Mouse (Mus musculus) CH12.LX (cell line): ENCODE data around the gene Rgs3. TPM values are rescaled to one million over a fixed set of nuclear protein-coding genes. Genes with fewer than 3 reads are reported as not detected.

Experiments used
- DNase-seq: peaks from one replicate; pipeline ENCODE4 v3.0.0-alpha.2; 2013; ENCODE audit errors: extremely low read depth
- H3K27ac ChIP-seq: 2 replicates; pipeline ENCODE4 v1.5.1; 2012; ENCODE audit warnings: low read depth, mild to moderate bottlenecking, control low read depth, moderate library complexity; ENCODE audit not compliant: insufficient read depth
- H3K27me3 ChIP-seq: replicated peaks from 2 replicates; pipeline ENCODE3; 2012; ENCODE audit warnings: inconsistent platforms
- H3K36me3 ChIP-seq, 2 experiments: replicated peaks in 1 of 2; 2 replicates each; pipeline versions ENCODE3 to v1.6.1; 2012; ENCODE audit warnings: inconsistent platforms in 1 of 2, low read length in 1 of 2, mild to moderate bottlenecking in 1 of 2, mixed read lengths in 1 of 2, moderate library complexity in 1 of 2; ENCODE audit not compliant: control insufficient read depth in 1 of 2, insufficient read depth in 1 of 2
- H3K4me1 ChIP-seq, 2 experiments: 2 replicates each; pipeline ENCODE4 v1.6.1; 2012; ENCODE audit warnings: inconsistent platforms in 1 of 2, moderate library complexity in 1 of 2; ENCODE audit not compliant: insufficient read depth in 2 of 2, control insufficient read depth in 1 of 2
- H3K4me2 ChIP-seq: 2 replicates; pipeline ENCODE4 v1.6.1; 2012; ENCODE audit warnings: low read depth, mild to moderate bottlenecking, control low read depth; ENCODE audit not compliant: poor library complexity, insufficient read depth, severe bottlenecking
- H3K4me3 ChIP-seq, 3 experiments: fragments of 150-350 bp in 1 of 3; sonication (generic) in 1 of 3; replicated peaks in 1 of 3; 2 replicates each; pipeline versions ENCODE3 to v1.5.1; 2011 to 2012; ENCODE audit warnings: low read depth in 2 of 3, low read length in 2 of 3, mild to moderate bottlenecking in 2 of 3, moderate library complexity in 2 of 3, control low read depth in 1 of 3, improper control_type of control experiment in 1 of 3, inconsistent platforms in 1 of 3, mixed read lengths in 1 of 3; ENCODE audit not compliant: poor library complexity in 1 of 3
- H3K79me2 ChIP-seq: replicated peaks from 2 replicates; pipeline ENCODE4 v1.6.1; 2012; ENCODE audit warnings: mild to moderate bottlenecking, moderate library complexity; ENCODE audit not compliant: control insufficient read depth, poor library complexity, insufficient read depth, severe bottlenecking; ENCODE audit errors: extremely low read depth
- H3K9ac ChIP-seq: 2 replicates; pipeline ENCODE4 v1.6.1; 2012; ENCODE audit warnings: low read depth, mild to moderate bottlenecking, control low read depth, moderate library complexity; ENCODE audit not compliant: insufficient read depth
- H3K9me3 ChIP-seq: replicated peaks from 2 replicates; pipeline ENCODE3; 2012; ENCODE audit warnings: low read length, inconsistent platforms, mixed read lengths
- BHLHE40 ChIP-seq: IDR thresholded peaks from 2 replicates; pipeline ENCODE4 v1.6.1; 2011; ENCODE audit warnings: mild to moderate bottlenecking, low read depth, low read length, improper control_type of control experiment
- CTCF ChIP-seq, 2 experiments: IDR thresholded peaks in 1 of 2; conservative IDR thresholded peaks in 1 of 2; 2 replicates each; pipeline ENCODE4 v1.5.1; 2011 to 2012; ENCODE audit warnings: low read depth in 2 of 2, low read length in 2 of 2, improper control_type of control experiment in 1 of 2, inconsistent platforms in 1 of 2, mild to moderate bottlenecking in 1 of 2, moderate library complexity in 1 of 2
- ELF1 ChIP-seq: IDR thresholded peaks from 2 replicates; pipeline ENCODE4 v1.6.1; 2014; ENCODE audit warnings: low read depth, mild to moderate bottlenecking, inconsistent platforms, low read length, improper control_type of control experiment
- EP300 ChIP-seq: IDR thresholded peaks from 2 replicates; pipeline ENCODE4 v1.6.1; 2011; ENCODE audit warnings: low read length, improper control_type of control experiment
- ETS1 ChIP-seq: conservative IDR thresholded peaks from 2 replicates; pipeline ENCODE4 v1.6.1; 2012; ENCODE audit warnings: low read depth, mild to moderate bottlenecking, inconsistent platforms, low read length, improper control_type of control experiment, moderate library complexity
- HCFC1 ChIP-seq: IDR thresholded peaks from 2 replicates; pipeline ENCODE4 v1.6.1; 2012; ENCODE audit warnings: low read depth, mild to moderate bottlenecking, inconsistent platforms, low read length, improper control_type of control experiment
- IRF4 ChIP-seq: IDR thresholded peaks from 2 replicates; pipeline ENCODE4 v1.6.1; 2014; ENCODE audit warnings: low read depth, mild to moderate bottlenecking, inconsistent platforms, low read length, improper control_type of control experiment
- JUN ChIP-seq: IDR thresholded peaks from 2 replicates; pipeline ENCODE4 v1.6.1; 2011; ENCODE audit warnings: low read depth, mild to moderate bottlenecking, low read length, improper control_type of control experiment, moderate library complexity; ENCODE audit not compliant: insufficient read depth
- JUND ChIP-seq: conservative IDR thresholded peaks from 2 replicates; pipeline ENCODE4 v1.6.1; 2011; ENCODE audit warnings: low read depth, low read length, improper control_type of control experiment
- MAFK ChIP-seq: IDR thresholded peaks from 2 replicates; pipeline ENCODE4 v1.6.1; 2011; ENCODE audit warnings: low read length, improper control_type of control experiment; ENCODE audit not compliant: insufficient replicate concordance
- MEF2A ChIP-seq: IDR thresholded peaks from 2 replicates; pipeline ENCODE4 v1.6.1; 2014; ENCODE audit warnings: low read depth, mild to moderate bottlenecking, inconsistent platforms, low read length, improper control_type of control experiment, borderline replicate concordance
- MXI1 ChIP-seq: IDR thresholded peaks from 2 replicates; pipeline ENCODE4 v1.6.1; 2011; ENCODE audit warnings: mild to moderate bottlenecking, low read depth, low read length, improper control_type of control experiment
- MYC ChIP-seq: IDR thresholded peaks from 2 replicates; pipeline ENCODE4 v1.6.1; 2011; ENCODE audit warnings: low read depth, mild to moderate bottlenecking, improper control_type of control experiment, low read length
- NRF1 ChIP-seq: IDR thresholded peaks from 2 replicates; pipeline ENCODE4 v1.6.1; 2014; ENCODE audit warnings: low read depth, mild to moderate bottlenecking, inconsistent platforms, low read length, improper control_type of control experiment, moderate library complexity
- PAX5 ChIP-seq: IDR thresholded peaks from 2 replicates; pipeline ENCODE4 v1.6.1; 2012; ENCODE audit warnings: low read length, inconsistent platforms, mixed read lengths
- POLR2A ChIP-seq: IDR thresholded peaks from 2 replicates; pipeline ENCODE4 v1.6.1; 2011; ENCODE audit warnings: low read depth, mild to moderate bottlenecking, improper control_type of control experiment, low read length
- POLR2AphosphoS2 ChIP-seq: IDR thresholded peaks from 2 replicates; pipeline ENCODE4 v1.6.1; 2011; ENCODE audit warnings: low read depth, low read length, improper control_type of control experiment
- RCOR1 ChIP-seq: conservative IDR thresholded peaks from 2 replicates; pipeline ENCODE4 v1.6.1; 2012; ENCODE audit warnings: low read depth, mild to moderate bottlenecking, inconsistent platforms, low read length, improper control_type of control experiment
- TBP ChIP-seq: conservative IDR thresholded peaks from 2 replicates; pipeline ENCODE4 v1.6.1; 2011; ENCODE audit warnings: low read depth, low read length, improper control_type of control experiment
- TCF12 ChIP-seq: IDR thresholded peaks from 2 replicates; pipeline ENCODE4 v1.6.1; 2014; ENCODE audit warnings: low read depth, mild to moderate bottlenecking, inconsistent platforms, low read length, improper control_type of control experiment
- USF1 ChIP-seq: IDR thresholded peaks from 2 replicates; pipeline ENCODE4 v1.6.1; 2014; ENCODE audit warnings: low read depth, mild to moderate bottlenecking, inconsistent platforms, low read length, improper control_type of control experiment
- ZKSCAN1 ChIP-seq: IDR thresholded peaks from 2 replicates; pipeline ENCODE4 v1.6.1; 2012; ENCODE audit warnings: low read depth, inconsistent platforms, low read length, improper control_type of control experiment, borderline replicate concordance
- ZMIZ1 ChIP-seq: IDR thresholded peaks from 2 replicates; pipeline ENCODE4 v1.6.1; 2012; ENCODE audit warnings: low read depth, mild to moderate bottlenecking, inconsistent platforms, low read length, improper control_type of control experiment
- ZNF384 ChIP-seq: IDR thresholded peaks from 2 replicates; pipeline ENCODE4 v1.6.1; 2012; ENCODE audit warnings: low read depth, low read length, improper control_type of control experiment, inconsistent platforms
- dilution Hi-C: fragments of 300-500 bp; cut with MboI; formaldehyde crosslinking; loops from 2 replicates; pipeline ENCODE4 v1.14.3; 2020; ENCODE audit warnings: low sequenced_read_pairs; ENCODE audit not compliant: extremely low pct_unique_long_range_greater_than_20kb, extremely low pct_ligation_motif_present
- in situ Hi-C: fragments of 300-500 bp; cut with MboI; formaldehyde crosslinking; loops from 3 replicates; pipeline ENCODE4 v1.14.3; 2019; ENCODE audit warnings: low sequenced_read_pairs, low pct_ligation_motif_present, low pct_unique_long_range_greater_than_20kb, mixed read lengths
- polyA plus RNA-seq: library from polyadenylated mRNA; unstranded; fragments of >175 nt; gene quantifications from 2 replicates; pipeline ENCODE4 v1.2.1, GENCODE M21; 2012; ENCODE audit warnings: low read depth; ENCODE audit not compliant: insufficient read length
- total RNA-seq, 2 experiments: library from RNA; depleted of rRNA; stranded (reverse); fragments of 300-350 nt in 1 of 2; fragments of >200 nt in 1 of 2; gene quantifications; 2 replicates each; pipeline ENCODE4 v1.2.3; 2012 to 2014

The Rgs3 gene
- total and polyA plus RNA-seq, 3 experiments, result 3.3 to 6.0 (median 3.5) TPM

DNA sequence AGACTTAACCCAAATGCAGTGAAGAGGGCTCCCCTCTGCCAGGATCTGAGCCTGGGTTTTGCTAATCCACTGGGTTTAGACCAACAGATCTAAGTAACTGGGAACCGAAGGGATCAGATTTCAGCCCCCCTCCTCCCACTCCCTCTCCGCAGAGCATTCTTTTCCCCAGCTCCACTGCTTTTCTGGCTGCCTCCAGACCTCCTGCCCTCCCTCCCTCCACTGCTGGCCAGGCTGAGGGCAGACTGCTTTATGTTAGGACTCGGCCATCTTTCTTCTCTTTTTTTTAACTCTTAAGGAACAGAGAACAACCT, 100.9 kb downstream of the Rgs3 start:
- Histone ChIP-seq H3K79me2 (no peaks in the 10 kb centered on the region), H3K9me3 (no peaks in the 10 kb centered on the region), H3K4me2 (no peak overlapping the region), H3K4me3 (no peak overlapping the region), H3K27ac (no peak overlapping the region), H3K36me3 (no peaks in the 10 kb centered on the region), H3K9ac (no peak overlapping the region), H3K4me1 (peaks cover 36 to 53% of the 10 kb centered on the region in 2 experiments), H3K27me3 (no peaks in the 10 kb centered on the region)
- DNase-seq, result no peak
- in situ Hi-C loops, result no loop called here
- TF ChIP-seq NRF1, result no peak
- no peak for TF ChIP-seq JUND
- no peak for TF ChIP-seq PAX5
- TF ChIP-seq CTCF (conservative IDR thresholded peaks at IDR 0.05 in 1 of 2, IDR thresholded peaks at IDR 0.05 in 1 of 2; ENCODE audit: low read depth in 2 of 2, low read length in 2 of 2), result no peak
- no peak for TF ChIP-seq ZMIZ1
- no peak for TF ChIP-seq USF1
- TF ChIP-seq POLR2AphosphoS2, result no peak
- TF ChIP-seq ELF1, result no peak
- dilution Hi-C loops, result no loop called here

DNA sequence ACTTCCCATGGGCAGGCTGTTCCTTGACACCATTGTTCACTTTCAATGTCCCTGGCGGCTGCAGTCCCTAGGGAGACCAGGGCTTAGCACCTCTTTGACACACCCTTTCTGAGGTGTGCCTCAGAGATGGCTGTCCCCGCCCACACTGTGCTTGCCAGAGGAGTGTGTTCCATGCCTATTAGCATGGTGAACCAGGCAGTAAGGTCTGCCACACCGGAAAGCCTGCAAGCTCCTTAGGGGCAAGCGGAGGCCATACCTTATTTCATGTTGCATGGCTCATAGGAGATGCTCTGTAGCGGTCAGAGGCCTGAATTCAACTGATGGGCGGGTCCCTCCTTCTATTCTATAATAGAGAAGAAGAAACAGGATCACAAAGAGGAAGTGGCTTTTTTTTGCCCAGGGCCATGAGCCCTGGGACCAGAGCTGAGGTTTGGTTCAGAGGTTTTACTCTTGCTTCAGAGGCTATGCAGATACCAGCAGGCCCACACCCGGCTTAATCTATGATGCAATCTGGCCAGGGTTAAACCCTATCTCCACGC, 101.7 kb downstream of the Rgs3 start:
- no peak for TF ChIP-seq USF1
- TF ChIP-seq RCOR1, result 0 out of 2 replicates have a peak, but pooled peaks have one; percentile 35
- peak; percentile 88 for TF ChIP-seq ZNF384
- no peak for TF ChIP-seq POLR2AphosphoS2
- no peak; the same call in 1 of the 2 replicates for TF ChIP-seq IRF4
- no peak for TF ChIP-seq ZKSCAN1
- TF ChIP-seq TBP, result 0 out of 2 replicates have a peak, but pooled peaks have one; percentile 41
- no peak for TF ChIP-seq CTCF (conservative IDR thresholded peaks at IDR 0.05 in 1 of 2, IDR thresholded peaks at IDR 0.05 in 1 of 2; ENCODE audit: low read depth in 2 of 2, low read length in 2 of 2)
- TF ChIP-seq PAX5, result no peak
- TF ChIP-seq ETS1, result peak; percentile 45
- TF ChIP-seq MXI1, result 0 out of 2 replicates have a peak, but pooled peaks have one; percentile 7
- TF ChIP-seq JUN, result no peak
- TF ChIP-seq ELF1, result peak; percentile 53; the same call in 1 of the 2 replicates
- TF ChIP-seq MAFK, result no peak
- peak; percentile 34; the same call in 1 of the 2 replicates for TF ChIP-seq HCFC1
- peak; percentile 52; the same call in 1 of the 2 replicates for TF ChIP-seq POLR2A
- peak; percentile 84 for TF ChIP-seq MYC
- peak; percentile 37 for TF ChIP-seq MEF2A
- TF ChIP-seq BHLHE40, result no peak; the same call in 1 of the 2 replicates
- TF ChIP-seq TCF12, result peak; percentile 70
- TF ChIP-seq EP300, result peak; percentile 73; the same call in 1 of the 2 replicates
- no peaks in the 10 kb centered on the region for H3K79me2 ChIP-seq

More for the DNA sequence above, 101.7 kb downstream of the Rgs3 start:
- Histone ChIP-seq H3K4me3 (no peak overlapping the region), H3K27me3 (no peaks in the 10 kb centered on the region), H3K27ac (peak overlapping the region; percentile 90), H3K4me1 (peaks cover 36 to 53% of the 10 kb centered on the region in 2 experiments), H3K9ac (peak overlapping the region; percentile 19; the same call in 1 of the 2 replicates), H3K36me3 (no peaks in the 10 kb centered on the region), H3K9me3 (no peaks in the 10 kb centered on the region), H3K4me2 (peak overlapping the region; percentile 0; the same call in 1 of the 2 replicates)
- in situ Hi-C loops (no loop called here), dilution Hi-C loops (no loop called here)
- peak; percentile 92 for DNase-seq
